Mouse (Mus musculus) gastrocnemius, postnatal 36 days (tissue): ENCODE measurements around the gene Gm6763. TPM values are rescaled to one million over a fixed set of nuclear protein-coding genes. Genes with fewer than 3 reads are reported as not detected.
"Not testable (repeated sequence)": the region's sequence is repeated elsewhere in the genome, so short reads cannot be mapped to it uniquely, and the experiment has no call there.

ENCODE experiments used
- DNase-seq, 2 experiments: peaks; one replicate each; pipeline ENCODE4 v3.0.0; 2022
- intact Hi-C: fragments of 180-260 bp; cut with DNase I; formaldehyde crosslinking; loops from one replicate; pipeline ENCODE4 v1.15.1; 2025
- long read RNA-seq, 2 experiments: library from polyadenylated mRNA; stranded (forward); transcript quantifications; one replicate each; pipeline ENCODE4 v2.0.0; 2021
- total RNA-seq, 2 experiments: library from RNA; stranded (reverse); gene quantifications; 2 replicates each; pipeline ENCODE4 v1.2.3; 2021

The Gm6763 gene
- total RNA-seq = not detected
- long read RNA-seq, experiment 1 = 0 reads
- long read RNA-seq, experiment 2 = 0 reads

GRCm38 (mm10) chr10:104151197-104151596, at the start of gene Gm6763:
Gene Gm6763 (plus strand): TSS chr10:104151497.
- DNase-seq, intact Hi-C loops: not testable (repeated sequence)

- intact Hi-C loops = no loop called here
- DNase-seq = no peak
Observed at GRCm38 (mm10) chr10:104110044-104110443, 41.3 kb upstream of the Gm6763 start.

- no peak for DNase-seq
- intact Hi-C loops = no loop called here
Observed at GRCm38 (mm10) chr10:104118312-104118711, 33.0 kb upstream of the Gm6763 start.

GRCm38 (mm10) chr10:104142687-104143086, 8.6 kb upstream of the Gm6763 start, which contains the start of gene Gm21293:
Gene Gm21293 (plus strand): TSS chr10:104142987.
- DNase-seq, intact Hi-C loops: not testable (repeated sequence)

- DNase-seq, intact Hi-C loops: not testable (repeated sequence)
Observed at GRCm38 (mm10) chr10:104159706-104160105, 8.4 kb downstream of the Gm6763 start, which contains the start of gene Gm8764. Gene Gm8764 (plus strand): TSS chr10:104160006.

GRCm38 (mm10) chr10:104168215-104168614, 16.9 kb downstream of the Gm6763 start, which contains the start of gene Gm21304:
Gene Gm21304 (plus strand): TSS chr10:104168515.
- DNase-seq, intact Hi-C loops: not testable (repeated sequence)

- DNase-seq, intact Hi-C loops: not testable (repeated sequence)
Observed at GRCm38 (mm10) chr10:104176724-104177123, 25.4 kb downstream of the Gm6763 start, which contains the start of gene Gm21312. Gene Gm21312 (plus strand): TSS chr10:104177024.

GRCm38 (mm10) chr10:104185233-104185632, 33.9 kb downstream of the Gm6763 start, which contains the start of gene Gm20765:
Gene Gm20765 (plus strand): TSS chr10:104185533.
- DNase-seq, intact Hi-C loops: not testable (repeated sequence)

- intact Hi-C loops, DNase-seq: not testable (repeated sequence)
Observed at GRCm38 (mm10) chr10:104193742-104194141, 42.4 kb downstream of the Gm6763 start, which contains the start of gene Gm4340. Gene Gm4340 (plus strand): TSS chr10:104194042.

Other genes with a start within 250 kb of the Gm6763 start
- not detected for gene Gm21293, start 8.5 kb upstream of the Gm6763 start, total RNA-seq
- gene Gm8764, start 8.5 kb downstream of the Gm6763 start, total RNA-seq = not detected
- gene Gm21304, start 17.0 kb downstream of the Gm6763 start, total RNA-seq = not detected
- gene Gm21312, start 25.5 kb downstream of the Gm6763 start, total RNA-seq = not detected
- gene Gm20765, start 34.0 kb downstream of the Gm6763 start, total RNA-seq = not detected
- gene Gm4340, start 42.5 kb downstream of the Gm6763 start, total RNA-seq = not detected